Mouse (Mus musculus): ENCODE results near the gene Aqp3. TPM values are rescaled to one million over a fixed set of nuclear protein-coding genes. Genes with fewer than 3 reads are reported as not detected.

Aqp3 gene
- total RNA-seq, 1 experiment = 87.0 TPM

DNA sequence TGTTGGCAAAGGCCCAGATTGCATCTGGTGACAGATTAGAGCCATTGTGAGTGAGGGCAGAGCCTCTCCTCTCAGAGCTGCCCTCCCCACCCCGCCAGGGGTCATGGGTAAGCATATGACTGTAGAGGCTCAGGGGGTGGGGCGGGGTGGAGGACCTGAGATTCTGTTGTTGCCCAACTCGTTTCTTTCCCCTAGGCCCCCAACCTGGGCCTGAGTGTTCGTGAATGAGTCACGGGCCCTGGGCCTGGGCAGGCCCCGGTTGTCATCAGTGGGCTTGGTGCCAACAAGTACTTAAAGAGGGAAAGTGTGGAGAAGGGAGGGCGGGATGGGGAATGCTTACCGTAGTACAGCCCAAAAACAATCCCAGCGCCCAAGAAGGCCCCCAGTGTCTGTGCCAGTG lies 3.6 kb downstream of the Aqp3 start:
- Histone ChIP-seq H3K9me3 (ENCODE audit: control insufficient read depth, insufficient read depth, low read depth, low read length) (no peaks in the 10 kb centered on the region), H3K4me1 (ENCODE audit: control insufficient read depth in 2 of 2, insufficient read depth in 2 of 2, low read length in 2 of 2, poor library complexity in 1 of 2) (peaks cover 17 to 27% of the 10 kb centered on the region in 2 experiments), H3K27ac (ENCODE audit: insufficient read depth, low read depth, low read length, poor library complexity, severe bottlenecking) (no peak overlapping the region), H3K4me3 (ENCODE audit: insufficient read depth in 1 of 2, low read depth in 1 of 2, low read length in 2 of 2, poor library complexity in 1 of 2, severe bottlenecking in 1 of 2) (no peak overlapping the region), H3K36me3 (ENCODE audit: control insufficient read depth, insufficient read depth, low read length, poor library complexity, severe bottlenecking) (no peaks in the 10 kb centered on the region; the same call in 1 of the 2 replicates), H3K9ac (ENCODE audit: insufficient read depth, low read depth, low read length, poor library complexity, severe bottlenecking) (no peak overlapping the region)
- in situ Hi-C loops (cut with MboI; ENCODE audit: low sequenced_read_pairs in 2 of 2, unreplicated experiment in 2 of 2) = no loop called here
- no peak for DNase-seq (ENCODE audit: low read depth, low spot score)
- no peak for TF ChIP-seq ZC3H11A (IDR thresholded peaks at IDR 0.05; ENCODE audit: borderline replicate concordance, low read depth, low read length)
- TF ChIP-seq ZNF384 (IDR thresholded peaks at IDR 0.05; ENCODE audit: low read depth, low read length) = no peak
- TF ChIP-seq MAFK (IDR thresholded peaks at IDR 0.05; ENCODE audit: insufficient read depth, low read depth, low read length) = no peak

DNA sequence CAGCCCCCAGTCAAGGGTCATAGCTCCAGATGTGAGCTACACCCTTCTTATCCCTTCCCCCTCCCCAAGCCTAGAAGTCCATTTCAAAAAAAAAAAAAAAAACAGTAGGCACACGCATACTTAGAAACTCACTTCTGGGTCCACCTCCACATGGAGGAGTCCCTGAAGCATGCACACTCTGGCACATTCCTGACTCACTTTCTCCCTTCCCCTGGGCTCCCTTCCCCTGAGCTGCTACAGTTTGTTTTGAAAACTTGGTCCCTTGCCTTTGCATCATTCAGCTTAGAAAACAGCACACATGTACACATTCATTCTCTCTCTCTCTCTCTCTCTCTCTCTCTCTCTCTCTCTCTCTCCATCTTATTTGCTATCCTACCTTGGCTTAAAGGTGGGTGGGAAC lies 5.0 kb downstream of the Aqp3 start:
- DNase-seq (ENCODE audit: low read depth, low spot score) = no peak
- no peaks in the 10 kb centered on the region; the same call in 1 of the 2 replicates for H3K36me3 ChIP-seq (ENCODE audit: control insufficient read depth, insufficient read depth, low read length, poor library complexity, severe bottlenecking)
- no peak overlapping the region for H3K27ac ChIP-seq (ENCODE audit: insufficient read depth, low read depth, low read length, poor library complexity, severe bottlenecking)
- TF ChIP-seq ZC3H11A (IDR thresholded peaks at IDR 0.05; ENCODE audit: borderline replicate concordance, low read depth, low read length) = no peak
- TF ChIP-seq CHD2 (IDR thresholded peaks at IDR 0.05; ENCODE audit: low read depth, low read length) = no peak
- TF ChIP-seq HCFC1 (IDR thresholded peaks at IDR 0.05; ENCODE audit: borderline replicate concordance, insufficient read depth, low read length) = no peak
- TF ChIP-seq ZNF384 (IDR thresholded peaks at IDR 0.05; ENCODE audit: low read depth, low read length) = no peak
- TF ChIP-seq MAFK (IDR thresholded peaks at IDR 0.05; ENCODE audit: insufficient read depth, low read depth, low read length) = no peak
- H3K9ac ChIP-seq (ENCODE audit: insufficient read depth, low read depth, low read length, poor library complexity, severe bottlenecking) = no peak overlapping the region
- H3K9me3 ChIP-seq (ENCODE audit: control insufficient read depth, insufficient read depth, low read depth, low read length) = no peaks in the 10 kb centered on the region
- no peak overlapping the region for H3K4me3 ChIP-seq (ENCODE audit: insufficient read depth in 1 of 2, low read depth in 1 of 2, low read length in 2 of 2, poor library complexity in 1 of 2, severe bottlenecking in 1 of 2)
- H3K4me1 ChIP-seq (ENCODE audit: control insufficient read depth in 2 of 2, insufficient read depth in 2 of 2, low read length in 2 of 2, poor library complexity in 1 of 2) = peaks cover 20 to 26% of the 10 kb centered on the region in 2 experiments
- in situ Hi-C loops (cut with MboI; ENCODE audit: low sequenced_read_pairs in 2 of 2, unreplicated experiment in 2 of 2) = no loop called here

DNA sequence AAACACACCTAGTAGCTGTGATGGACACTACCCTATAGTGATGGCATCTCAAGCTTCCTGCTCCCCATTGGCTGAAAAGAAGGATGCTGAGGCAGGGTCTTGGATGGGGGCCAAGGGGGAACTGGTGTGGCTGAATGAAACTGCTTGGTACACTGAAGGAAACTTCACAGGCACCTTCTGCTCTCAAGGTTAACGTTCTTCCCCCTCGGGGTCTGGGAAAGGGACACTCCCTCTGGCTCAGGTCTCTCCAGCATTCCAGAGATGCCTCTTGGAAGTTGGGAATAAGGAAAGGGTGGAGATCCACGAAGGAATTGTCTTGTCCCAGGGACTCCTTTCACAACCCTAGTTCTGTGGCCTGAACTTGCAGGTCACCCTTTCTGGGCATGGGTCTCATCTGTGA lies 6.6 kb downstream of the Aqp3 start:
- in situ Hi-C loops (cut with MboI; ENCODE audit: low sequenced_read_pairs in 2 of 2, unreplicated experiment in 2 of 2) = no loop called here
- H3K36me3 ChIP-seq (ENCODE audit: control insufficient read depth, insufficient read depth, low read length, poor library complexity, severe bottlenecking) = no peaks in the 10 kb centered on the region; the same call in 1 of the 2 replicates
- H3K27ac ChIP-seq (ENCODE audit: insufficient read depth, low read depth, low read length, poor library complexity, severe bottlenecking) = no peak overlapping the region
- no peak overlapping the region for H3K9ac ChIP-seq (ENCODE audit: insufficient read depth, low read depth, low read length, poor library complexity, severe bottlenecking)
- no peaks in the 10 kb centered on the region for H3K9me3 ChIP-seq (ENCODE audit: control insufficient read depth, insufficient read depth, low read depth, low read length)
- TF ChIP-seq HCFC1 (IDR thresholded peaks at IDR 0.05; ENCODE audit: borderline replicate concordance, insufficient read depth, low read length) = no peak
- no peak for TF ChIP-seq ZC3H11A (IDR thresholded peaks at IDR 0.05; ENCODE audit: borderline replicate concordance, low read depth, low read length)
- no peak for TF ChIP-seq MAFK (IDR thresholded peaks at IDR 0.05; ENCODE audit: insufficient read depth, low read depth, low read length)
- TF ChIP-seq CHD2 (IDR thresholded peaks at IDR 0.05; ENCODE audit: low read depth, low read length) = no peak
- TF ChIP-seq ZNF384 (IDR thresholded peaks at IDR 0.05; ENCODE audit: low read depth, low read length) = no peak
- no peak overlapping the region for H3K4me3 ChIP-seq (ENCODE audit: insufficient read depth in 1 of 2, low read depth in 1 of 2, low read length in 2 of 2, poor library complexity in 1 of 2, severe bottlenecking in 1 of 2)
- DNase-seq (ENCODE audit: low read depth, low spot score) = peak; percentile 70
- H3K4me1 ChIP-seq (ENCODE audit: control insufficient read depth in 2 of 2, insufficient read depth in 2 of 2, low read length in 2 of 2, poor library complexity in 1 of 2) = peaks cover 22 to 32% of the 10 kb centered on the region in 2 experiments

DNA sequence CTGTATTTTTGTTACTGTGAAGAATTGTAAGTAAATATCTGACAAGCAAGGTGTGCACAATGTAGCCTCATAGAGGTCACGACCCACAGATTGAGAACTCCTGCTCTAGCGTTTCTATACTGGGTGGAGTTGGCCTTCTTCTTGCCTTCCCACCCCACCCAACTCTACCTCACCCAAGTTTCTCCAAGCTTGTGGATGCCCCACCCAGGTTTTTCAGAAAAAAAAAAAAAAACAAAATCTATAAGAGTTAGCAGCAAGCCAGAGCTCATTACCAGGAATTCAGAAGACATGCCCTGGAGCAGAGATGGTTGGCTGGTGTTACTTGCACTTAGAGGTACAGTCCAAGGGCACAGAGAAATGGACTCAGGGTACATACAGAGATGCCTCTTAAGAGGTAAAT lies 8.3 kb downstream of the Aqp3 start:
- H3K27ac ChIP-seq (ENCODE audit: insufficient read depth, low read depth, low read length, poor library complexity, severe bottlenecking) = no peak overlapping the region; the same call in 1 of the 2 replicates
- peaks cover 22 to 32% of the 10 kb centered on the region in 2 experiments for H3K4me1 ChIP-seq (ENCODE audit: control insufficient read depth in 2 of 2, insufficient read depth in 2 of 2, low read length in 2 of 2, poor library complexity in 1 of 2)
- no peak overlapping the region for H3K4me3 ChIP-seq (ENCODE audit: insufficient read depth in 1 of 2, low read depth in 1 of 2, low read length in 2 of 2, poor library complexity in 1 of 2, severe bottlenecking in 1 of 2)
- H3K9me3 ChIP-seq (ENCODE audit: control insufficient read depth, insufficient read depth, low read depth, low read length) = no peaks in the 10 kb centered on the region
- no peak for DNase-seq (ENCODE audit: low read depth, low spot score)
- no peaks in the 10 kb centered on the region; the same call in 1 of the 2 replicates for H3K36me3 ChIP-seq (ENCODE audit: control insufficient read depth, insufficient read depth, low read length, poor library complexity, severe bottlenecking)
- TF ChIP-seq ZC3H11A (IDR thresholded peaks at IDR 0.05; ENCODE audit: borderline replicate concordance, low read depth, low read length) = no peak
- TF ChIP-seq CHD2 (IDR thresholded peaks at IDR 0.05; ENCODE audit: low read depth, low read length) = no peak
- no peak for TF ChIP-seq ZNF384 (IDR thresholded peaks at IDR 0.05; ENCODE audit: low read depth, low read length)
- no peak for TF ChIP-seq MAFK (IDR thresholded peaks at IDR 0.05; ENCODE audit: insufficient read depth, low read depth, low read length)
- no peak for TF ChIP-seq HCFC1 (IDR thresholded peaks at IDR 0.05; ENCODE audit: borderline replicate concordance, insufficient read depth, low read length)
- H3K9ac ChIP-seq (ENCODE audit: insufficient read depth, low read depth, low read length, poor library complexity, severe bottlenecking) = no peak overlapping the region
- in situ Hi-C loops (cut with MboI; ENCODE audit: low sequenced_read_pairs in 2 of 2, unreplicated experiment in 2 of 2) = no loop called here

DNA sequence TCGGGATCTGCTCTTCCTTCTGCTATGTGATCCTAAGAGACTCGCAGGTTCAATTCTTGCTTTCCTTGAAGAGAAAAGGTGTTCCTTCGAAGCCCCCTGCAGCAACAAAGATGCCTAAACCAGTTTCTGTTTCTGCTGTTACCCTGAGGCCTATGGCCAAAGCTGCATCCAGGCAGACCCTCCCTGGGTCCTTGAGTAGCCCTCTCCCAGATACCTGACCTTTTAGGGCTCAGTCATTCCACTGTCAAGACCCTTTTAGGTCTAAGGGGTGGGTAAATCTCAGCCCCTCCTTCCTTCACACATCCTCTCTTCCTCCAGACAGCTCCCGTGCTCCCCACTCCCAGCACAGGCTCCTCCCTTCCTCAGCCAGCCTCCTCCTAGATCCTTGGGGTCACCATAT lies 8.8 kb downstream of the Aqp3 start:
- Histone ChIP-seq H3K4me1 (ENCODE audit: control insufficient read depth in 2 of 2, insufficient read depth in 2 of 2, low read length in 2 of 2, poor library complexity in 1 of 2) (peaks cover 22 to 31% of the 10 kb centered on the region in 2 experiments), H3K9ac (ENCODE audit: insufficient read depth, low read depth, low read length, poor library complexity, severe bottlenecking) (no peak overlapping the region), H3K9me3 (ENCODE audit: control insufficient read depth, insufficient read depth, low read depth, low read length) (no peaks in the 10 kb centered on the region), H3K36me3 (ENCODE audit: control insufficient read depth, insufficient read depth, low read length, poor library complexity, severe bottlenecking) (no peaks in the 10 kb centered on the region; the same call in 1 of the 2 replicates), H3K27ac (ENCODE audit: insufficient read depth, low read depth, low read length, poor library complexity, severe bottlenecking) (no peak overlapping the region), H3K4me3 (ENCODE audit: insufficient read depth in 1 of 2, low read depth in 1 of 2, low read length in 2 of 2, poor library complexity in 1 of 2, severe bottlenecking in 1 of 2) (no peak overlapping the region)
- in situ Hi-C loops (cut with MboI; ENCODE audit: low sequenced_read_pairs in 2 of 2, unreplicated experiment in 2 of 2) = no loop called here
- TF ChIP-seq ZC3H11A (IDR thresholded peaks at IDR 0.05; ENCODE audit: borderline replicate concordance, low read depth, low read length) (no peak), CHD2 (IDR thresholded peaks at IDR 0.05; ENCODE audit: low read depth, low read length) (no peak), HCFC1 (IDR thresholded peaks at IDR 0.05; ENCODE audit: borderline replicate concordance, insufficient read depth, low read length) (no peak), MAFK (IDR thresholded peaks at IDR 0.05; ENCODE audit: insufficient read depth, low read depth, low read length) (no peak), ZNF384 (IDR thresholded peaks at IDR 0.05; ENCODE audit: low read depth, low read length) (no peak)
- no peak for DNase-seq (ENCODE audit: low read depth, low spot score)
